Mouse (Mus musculus) forebrain, embryonic 12.5 days (tissue): ENCODE data around the gene Grasp. TPM values are rescaled to one million over a fixed set of nuclear protein-coding genes. Genes with fewer than 3 reads are reported as not detected.

ENCODE experiments used
- ATAC-seq: fragments of 200-750 bp; cut with Nextera tagmentation; 2 replicates; pipeline ENCODE4 v1.8.0; 2017; ENCODE audit warnings: moderate TSS enrichment; ENCODE audit not compliant: low FRiP score
- H3K27ac ChIP-seq: fragments of 300-500 bp; sonication (generic); 2 replicates; pipeline ENCODE4 v1.5.1; 2016; ENCODE audit warnings: mild to moderate bottlenecking
- H3K27me3 ChIP-seq: fragments of 300-500 bp; sonication (generic); 2 replicates; pipeline ENCODE4 v1.6.1; 2016; ENCODE audit warnings: mild to moderate bottlenecking
- H3K36me3 ChIP-seq: fragments of 300-500 bp; sonication (generic); replicated peaks from 2 replicates; pipeline ENCODE4 v1.6.1; 2016; ENCODE audit warnings: mild to moderate bottlenecking
- H3K4me1 ChIP-seq: fragments of 300-500 bp; sonication (generic); 2 replicates; pipeline ENCODE4 v1.6.1; 2016
- H3K4me2 ChIP-seq: fragments of 300-500 bp; sonication (generic); 2 replicates; pipeline ENCODE4 v1.6.1; 2016; ENCODE audit warnings: mild to moderate bottlenecking, moderate library complexity
- H3K4me3 ChIP-seq: fragments of 300-500 bp; sonication (generic); replicated peaks from 2 replicates; pipeline ENCODE4 v1.5.1; 2016; ENCODE audit warnings: mild to moderate bottlenecking
- H3K9ac ChIP-seq: fragments of 300-500 bp; sonication (generic); 2 replicates; pipeline ENCODE4 v1.6.1; 2016; ENCODE audit warnings: mild to moderate bottlenecking
- H3K9me3 ChIP-seq: fragments of 300-500 bp; sonication (generic); 2 replicates; pipeline ENCODE4 v1.6.1; 2016
- WGBS: fragments of 180-500 bp; shearing (Covaris S2); methylation state at CpG from one replicate; pipeline ENCODE4 v1.1.7; 2016; 5-methylcytosine and 5-hydroxymethylcytosine counted together
- polyA plus RNA-seq: library from polyadenylated mRNA; unstranded; fragments of >200 nt; fragmentation: Nextera tagmentation; extraction: Ambion mirVana; gene quantifications from 2 replicates; pipeline ENCODE4 v1.2.1, GENCODE M21; 2016

The Grasp gene
- polyA plus RNA-seq, 1 experiment from 2014 or later: 4.1 TPM

- Histone ChIP-seq H3K4me3 (no peak overlapping the region), H3K36me3 (no peaks in the 10 kb centered on the region), H3K4me1 (peaks cover 22% of the 10 kb centered on the region), H3K9me3 (no peaks in the 10 kb centered on the region), H3K9ac (no peak overlapping the region), H3K4me2 (no peak overlapping the region), H3K27ac (no peak overlapping the region), H3K27me3 (peaks cover 12% of the 10 kb centered on the region; the same call in 1 of the 2 replicates)
- ATAC-seq: no peak
- 14% methylated on average over 8 of the region's 8 CpGs for WGBS
Observed at GRCm38 (mm10) chr15:101242645-101243044, 18.7 kb downstream of the Grasp start.

- H3K4me2 ChIP-seq: no peak overlapping the region
- no peak for ATAC-seq
- no peak overlapping the region for H3K27ac ChIP-seq
- no peak overlapping the region for H3K4me3 ChIP-seq
- no peaks in the 10 kb centered on the region for H3K36me3 ChIP-seq
- no peaks in the 10 kb centered on the region for H3K9me3 ChIP-seq
- peaks cover under 1% of the 10 kb centered on the region; the same call in 1 of the 2 replicates for H3K27me3 ChIP-seq
- H3K4me1 ChIP-seq: peaks cover 16% of the 10 kb centered on the region
- no peak overlapping the region for H3K9ac ChIP-seq
- 74% methylated on average over 3 of the region's 3 CpGs for WGBS
Observed at GRCm38 (mm10) chr15:101244012-101244411, 20.0 kb downstream of the Grasp start.

- ATAC-seq: peak; percentile 99
- Histone ChIP-seq H3K27ac (peak overlapping the region; percentile 77), H3K9me3 (no peaks in the 10 kb centered on the region), H3K9ac (peak overlapping the region; percentile 51), H3K27me3 (no peaks in the 10 kb centered on the region), H3K36me3 (no peaks in the 10 kb centered on the region), H3K4me1 (peaks cover 10% of the 10 kb centered on the region), H3K4me3 (peak overlapping the region; percentile 46), H3K4me2 (peak overlapping the region; percentile 71)
- WGBS: 3% methylated on average over 53 of the region's 56 CpGs
Observed at GRCm38 (mm10) chr15:101246231-101247154, 22.5 kb downstream of the Grasp start.

- Histone ChIP-seq H3K9me3 (no peaks in the 10 kb centered on the region), H3K4me1 (peaks cover 10% of the 10 kb centered on the region), H3K4me2 (peak overlapping the region; percentile 71; the same call in 1 of the 2 replicates), H3K4me3 (no peak overlapping the region), H3K27me3 (0 out of 2 replicates have a peak, but pooled peaks cover 3% of the 10 kb centered on the region), H3K9ac (0 out of 2 replicates have a peak overlapping the region, but pooled peaks have one; percentile 51), H3K36me3 (no peaks in the 10 kb centered on the region), H3K27ac (0 out of 2 replicates have a peak overlapping the region, but pooled peaks have one; percentile 77)
- ATAC-seq: no peak
- WGBS: 93% methylated on average over 1 of the region's 1 CpGs
Observed at GRCm38 (mm10) chr15:101247155-101247498, 23.1 kb downstream of the Grasp start.

- Histone ChIP-seq H3K4me2 (no peak overlapping the region), H3K4me1 (peaks cover 10% of the 10 kb centered on the region), H3K9ac (no peak overlapping the region), H3K27ac (no peak overlapping the region), H3K9me3 (no peaks in the 10 kb centered on the region), H3K4me3 (no peak overlapping the region), H3K36me3 (no peaks in the 10 kb centered on the region), H3K27me3 (peaks cover 9% of the 10 kb centered on the region)
- no peak for ATAC-seq
- WGBS: 61% methylated on average over 5 of the region's 5 CpGs
Observed at GRCm38 (mm10) chr15:101248029-101248710, 24.2 kb downstream of the Grasp start.

- H3K27ac ChIP-seq: no peak overlapping the region
- no peaks in the 10 kb centered on the region for H3K9me3 ChIP-seq
- peaks cover 21% of the 10 kb centered on the region for H3K4me1 ChIP-seq
- no peaks in the 10 kb centered on the region for H3K36me3 ChIP-seq
- peaks cover 14% of the 10 kb centered on the region for H3K27me3 ChIP-seq
- ATAC-seq: no peak
- no peak overlapping the region for H3K4me2 ChIP-seq
- H3K9ac ChIP-seq: no peak overlapping the region
- 81% methylated on average over 9 of the region's 9 CpGs for WGBS
- no peak overlapping the region for H3K4me3 ChIP-seq
Observed at GRCm38 (mm10) chr15:101250220-101250800, 26.3 kb downstream of the Grasp start.

- Histone ChIP-seq H3K4me1 (peaks cover 13% of the 10 kb centered on the region), H3K9me3 (no peaks in the 10 kb centered on the region), H3K27ac (no peak overlapping the region), H3K9ac (no peak overlapping the region), H3K4me2 (no peak overlapping the region), H3K4me3 (no peak overlapping the region), H3K36me3 (no peaks in the 10 kb centered on the region), H3K27me3 (peaks cover 19% of the 10 kb centered on the region)
- ATAC-seq: no peak
- 89% methylated on average over 5 of the region's 5 CpGs for WGBS
Observed at GRCm38 (mm10) chr15:101251930-101252329, 27.9 kb downstream of the Grasp start.

GRCm38 (mm10) chr15:101252614-101253013 lies 28.6 kb downstream of the Grasp start:
- no peak for ATAC-seq
- WGBS: 89% methylated on average over 6 of the region's 6 CpGs

GRCm38 (mm10) chr15:101253563-101253885 lies 29.5 kb downstream of the Grasp start:
- peak overlapping the region; percentile 92 for H3K4me2 ChIP-seq
- H3K27ac ChIP-seq: no peak overlapping the region
- peaks cover 19% of the 10 kb centered on the region for H3K27me3 ChIP-seq
- no peaks in the 10 kb centered on the region for H3K36me3 ChIP-seq
- peaks cover 11% of the 10 kb centered on the region for H3K4me1 ChIP-seq
- peak; percentile 48 for ATAC-seq
- 35% methylated on average over 3 of the region's 3 CpGs for WGBS
- no peaks in the 10 kb centered on the region for H3K9me3 ChIP-seq
- H3K9ac ChIP-seq: peak overlapping the region; percentile 82; the same call in 1 of the 2 replicates
- H3K4me3 ChIP-seq: peak overlapping the region; percentile 75

More at GRCm38 (mm10) chr15:101252614-101253013, 28.6 kb downstream of the Grasp start:
- Histone ChIP-seq H3K36me3 (no peaks in the 10 kb centered on the region), H3K4me1 (peaks cover 11% of the 10 kb centered on the region), H3K9ac (no peak overlapping the region), H3K9me3 (no peaks in the 10 kb centered on the region), H3K4me2 (no peak overlapping the region), H3K27ac (no peak overlapping the region), H3K27me3 (peaks cover 19% of the 10 kb centered on the region), H3K4me3 (no peak overlapping the region)

- Histone ChIP-seq H3K9ac (peak within 1 kb of the TSS; percentile 82), H3K27ac (0 out of 2 replicates have a peak within 1 kb of the TSS, but pooled peaks have one; percentile 21), H3K4me3 (peak within 1 kb of the TSS; percentile 75), H3K4me2 (peak within 1 kb of the TSS; percentile 92), H3K9me3 (no peaks in the 10 kb centered on the region), H3K27me3 (peaks cover 19% of the 10 kb centered on the region), H3K36me3 (no peaks in the 10 kb centered on the region), H3K4me1 (peaks cover 11% of the 10 kb centered on the region)
- peak; percentile 77 for ATAC-seq
- under 1% methylated on average over 63 of the region's 82 CpGs for WGBS
Observed at GRCm38 (mm10) chr15:101253886-101254795, 30.2 kb downstream of the Grasp start, which contains the start of gene Nr4a1. Gene Nr4a1, plus strand, starts transcription at chr15:101254269.

GRCm38 (mm10) chr15:101255842-101256462 lies 32.0 kb downstream of the Grasp start:
- H3K4me1 ChIP-seq: peaks cover 12% of the 10 kb centered on the region
- no peak overlapping the region for H3K4me3 ChIP-seq
- no peak for ATAC-seq
- H3K27me3 ChIP-seq: peaks cover 19% of the 10 kb centered on the region
- H3K27ac ChIP-seq: no peak overlapping the region
- no peak overlapping the region for H3K9ac ChIP-seq
- H3K4me2 ChIP-seq: no peak overlapping the region
- WGBS: 91% methylated on average over 7 of the region's 7 CpGs
- no peaks in the 10 kb centered on the region for H3K36me3 ChIP-seq
- H3K9me3 ChIP-seq: no peaks in the 10 kb centered on the region
